ENCODE assay signal across 9 mouse cellular contexts in the genomic region with DNA sequence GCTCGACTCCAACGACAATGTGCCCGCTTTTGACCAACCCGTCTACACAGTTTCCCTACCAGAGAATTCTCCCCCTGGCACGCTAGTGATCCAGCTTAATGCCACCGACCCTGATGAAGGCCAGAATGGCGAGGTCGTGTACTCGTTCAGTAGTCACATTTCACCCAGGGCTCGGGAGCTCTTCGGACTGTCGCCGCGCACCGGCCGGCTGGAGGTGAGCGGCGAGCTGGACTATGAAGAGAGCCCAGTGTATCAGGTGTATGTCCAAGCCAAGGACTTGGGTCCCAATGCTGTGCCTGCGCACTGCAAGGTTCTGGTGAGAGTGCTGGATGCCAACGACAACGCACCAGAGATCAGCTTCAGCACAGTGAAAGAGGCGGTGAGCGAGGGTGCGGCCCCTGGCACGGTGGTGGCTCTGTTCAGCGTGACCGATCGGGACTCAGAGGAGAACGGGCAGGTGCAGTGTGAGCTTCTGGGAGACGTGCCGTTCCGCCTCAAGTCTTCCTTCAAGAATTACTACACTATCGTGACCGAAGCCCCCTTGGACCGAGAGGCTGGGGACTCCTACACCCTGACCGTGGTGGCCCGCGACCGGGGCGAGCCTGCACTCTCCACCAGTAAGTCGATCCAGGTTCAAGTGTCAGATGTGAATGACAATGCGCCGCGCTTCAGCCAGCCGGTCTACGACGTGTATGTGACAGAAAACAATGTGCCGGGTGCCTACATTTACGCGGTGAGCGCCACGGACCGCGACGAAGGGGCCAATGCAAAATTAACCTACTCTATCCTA. TPM values are rescaled to one million over a fixed set of nuclear protein-coding genes. Genes with fewer than 3 reads are reported as not detected.
A peak's percentile ranks its signal among the peaks of the same experiment; 100 is the strongest.
DNase-seq lines count a peak whose midpoint lies in the region; ATAC-seq and TF ChIP-seq lines count a peak whose summit lies in the region.
"Had no signal": no experiment of that assay in that cellular context is flagged by ENCODE, and none has a peak within 500 bp of the region (broad histone marks: within the 10 kb centered on the region; RNA-seq: fewer than 3 reads in every experiment).

No protein-coding gene starts in this region.

- intact Hi-C loops in left cerebral cortex, postnatal 36 days (cut with DNase I): loop anchor here (10.0 kb wide), 1 partner anchor 955 kb away; no protein-coding TSS in a partner anchor

- DNase-seq in cerebellum, adult 11-12 months: peak; percentile 8
- DNase-seq in forebrain, postnatal 0 days: peak; percentile 59
- DNase-seq in left cerebral cortex, postnatal 36 days (ENCODE audit: low spot score in 2 of 2): peak; percentile 59 to 60
- no peak for DNase-seq in MN1 (ENCODE audit: low spot score)

- H3K27ac ChIP-seq in forebrain, postnatal 0 days (ENCODE audit: low read depth, low read length): peak overlapping the region; percentile 85
- H3K27ac ChIP-seq in neural tube, embryonic 14.5 days (ENCODE audit: low read depth, low read length): peak overlapping the region; percentile 53

- no peak for TF ChIP-seq CTCF in forebrain, postnatal 0 days (IDR thresholded peaks at IDR 0.05; ENCODE audit: low read depth)

- no peaks in the 10 kb centered on the region for H3K36me3 ChIP-seq in megakaryocyte, embryonic 14.5 days (replicated peaks; ENCODE audit: low read length)
- no peaks in the 10 kb centered on the region; the same call in 1 of the 2 replicates for H3K36me3 ChIP-seq in forebrain, postnatal 0 days (ENCODE audit: insufficient read depth)
- H3K36me3 ChIP-seq in neural tube, embryonic 14.5 days (ENCODE audit: control insufficient read depth, insufficient read depth, low read length): no peaks in the 10 kb centered on the region

- H3K27me3 ChIP-seq in megakaryocyte, embryonic 14.5 days (replicated peaks): peaks cover 69% of the 10 kb centered on the region
- H3K27me3 ChIP-seq in forebrain, postnatal 0 days (ENCODE audit: insufficient read depth, low read length): no peaks in the 10 kb centered on the region
- H3K27me3 ChIP-seq in neural tube, embryonic 14.5 days (ENCODE audit: control insufficient read depth, insufficient read depth, low read length): no peaks in the 10 kb centered on the region; the same call in 1 of the 2 replicates

- H3K4me1 ChIP-seq in megakaryocyte, embryonic 14.5 days: peaks cover 57% of the 10 kb centered on the region
- peaks cover 5% of the 10 kb centered on the region; the same call in 1 of the 2 replicates for H3K4me1 ChIP-seq in forebrain, postnatal 0 days (ENCODE audit: insufficient read depth)
- H3K4me1 ChIP-seq in neural tube, embryonic 14.5 days (ENCODE audit: control insufficient read depth, insufficient read depth, low read length): 0 out of 2 replicates have a peak, but pooled peaks cover 3% of the 10 kb centered on the region

- peak overlapping the region; percentile 92 for H3K4me2 ChIP-seq in forebrain, postnatal 0 days (ENCODE audit: low read depth)
- H3K4me2 ChIP-seq in neural tube, embryonic 14.5 days (ENCODE audit: low read depth, low read length): peak overlapping the region; percentile 49

- WGBS in forebrain, postnatal 0 days: 1% methylated on average over 55 of the region's 55 CpGs
- WGBS in neural tube, embryonic 14.5 days: under 1% methylated on average over 55 of the region's 55 CpGs

- H3K9ac ChIP-seq in forebrain, postnatal 0 days: peak overlapping the region; percentile 70
- peak overlapping the region; percentile 77 for H3K9ac ChIP-seq in neural tube, embryonic 14.5 days (replicated peaks; ENCODE audit: low read depth, low read length)

- H3K9me3 ChIP-seq in megakaryocyte, embryonic 14.5 days: peaks cover 28% of the 10 kb centered on the region
- H3K9me3 ChIP-seq in forebrain, postnatal 0 days (ENCODE audit: low read length): no peaks in the 10 kb centered on the region
- no peaks in the 10 kb centered on the region for H3K9me3 ChIP-seq in neural tube, embryonic 14.5 days (ENCODE audit: control insufficient read depth, low read length)

- no peak for ATAC-seq in cerebellum, adult (ENCODE audit: insufficient number of reproducible peaks, low FRiP score, low TSS enrichment)
- no peak for ATAC-seq in megakaryocyte, adult 5-6 weeks (ENCODE audit: poor library complexity, severe bottlenecking)
- ATAC-seq in forebrain, postnatal 0 days: no peak
- peak; percentile 8; the same call in 1 of the 2 replicates for ATAC-seq in neural tube, embryonic 14.5 days (ENCODE audit: low read depth)

- peak overlapping the region; percentile 35 for H3K4me3 ChIP-seq in megakaryocyte, embryonic 14.5 days (replicated peaks)
- peak overlapping the region; percentile 79 for H3K4me3 ChIP-seq in forebrain, postnatal 0 days (ENCODE audit: low read depth, low read length)
- H3K4me3 ChIP-seq in neural tube, embryonic 14.5 days (ENCODE audit: low read depth, low read length): peak overlapping the region; percentile 77
- H3K4me3 ChIP-seq: myocyte had no signal

RNA-seq across cellular contexts. Expression of gene Pcdh10, which starts 2.0 kb away (rescaled TPM):
- 0.02 TPM in 1 of 2 replicates, not detected in the other for polyA plus RNA-seq in megakaryocyte, embryonic 14.5 days (2012; ENCODE audit: insufficient read depth, low replicate concordance)
- not detected in 2 replicates for total RNA-seq in megakaryocyte, adult 5-6 weeks (2015)
- not detected in 2 replicates for total RNA-seq in megakaryocyte, adult 5-6 weeks (2017)
- 105 and 123 TPM in 2 replicates for total RNA-seq in forebrain, postnatal 0 days (2014; rRNA removed)
- polyA plus RNA-seq in forebrain, postnatal 0 days (2015; fragmentation: Nextera tagmentation; extraction: Ambion mirVana): 14.0 and 17.9 TPM in 2 replicates
- total RNA-seq in left cerebral cortex, postnatal 36 days (2021): 100 to 1,000 TPM; 208 to 222 TPM
- polyA plus RNA-seq in neural tube, embryonic 14.5 days (2014; fragmentation: Nextera tagmentation; extraction: Ambion mirVana): 19.9 and 28.1 TPM in 2 replicates
- polyA plus RNA-seq: myocyte had no signal

Comparison
In these comparisons a context has a peak if more than half of its experiments do, and no peak if none do; other contexts are left out.
1. RNA of gene Pcdh10, which starts 2.0 kb away (total RNA-seq): 208 to 222 TPM in left cerebral cortex, postnatal 36 days and 105 to 123 TPM in forebrain, postnatal 0 days; not detected in megakaryocyte, adult 5-6 weeks; every median in the first group is over 100 times any median in the second.
2. Peak in every context shown above with its lines, with median percentiles within 50 percentile points of each other: H3K4me3 ChIP-seq.